Mouse (Mus musculus): ENCODE data around the gene Cfap52. TPM values are rescaled to one million over a fixed set of nuclear protein-coding genes. Genes with fewer than 3 reads are reported as not detected.
A peak's percentile ranks its signal among the peaks of the same experiment; 100 is the strongest.

The Cfap52 gene
- polyA plus RNA-seq, 1 experiment, result 0.20 TPM

GRCm38 (mm10) chr11:67911074-67911473 is 54.4 kb downstream of the Cfap52 start:
- no peak for DNase-seq
- Histone ChIP-seq H3K27ac (ENCODE audit: control insufficient read depth, insufficient read depth, low read length) (no peak overlapping the region), H3K4me3 (ENCODE audit: control insufficient read depth, insufficient read depth, low read length) (no peak overlapping the region), H3K27me3 (ENCODE audit: control insufficient read depth, insufficient read depth, low read length) (no peaks in the 10 kb centered on the region), H3K4me1 (replicated peaks; ENCODE audit: control insufficient read depth, insufficient read depth, low read length) (no peaks in the 10 kb centered on the region), H3K36me3 (ENCODE audit: control insufficient read depth, insufficient read depth, low read length) (no peaks in the 10 kb centered on the region)
- 86% methylated on average over 5 of the region's 5 CpGs for WGBS
- TF ChIP-seq POLR2A (IDR thresholded peaks at IDR 0.05; ENCODE audit: control insufficient read depth, extremely low read depth, insufficient read depth, low read length, poor library complexity) (no peak), CTCF (IDR thresholded peaks at IDR 0.05; ENCODE audit: borderline replicate concordance, control insufficient read depth, extremely low read depth, insufficient read depth, low read length, poor library complexity) (no peak)

DNA sequence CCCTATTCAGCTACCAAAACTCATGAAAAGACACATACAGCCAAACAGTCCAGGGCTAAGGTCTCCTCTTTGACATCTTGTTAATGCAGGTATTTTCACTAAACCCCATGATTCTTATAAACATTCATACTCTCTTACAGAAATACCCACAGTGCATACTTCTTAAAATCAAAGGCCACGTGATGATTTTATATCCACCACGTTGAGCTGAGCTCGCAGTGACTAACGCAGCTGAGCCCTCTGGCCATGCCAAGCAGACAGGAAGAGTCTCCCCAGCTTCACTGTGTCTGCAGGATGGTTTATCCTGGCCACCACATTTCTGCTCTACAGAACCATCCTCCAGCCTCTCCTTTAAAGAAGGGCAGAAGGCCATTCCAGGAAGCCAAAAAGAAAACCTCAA is 61.7 kb downstream of the Cfap52 start:
- Histone ChIP-seq H3K4me3 (ENCODE audit: control insufficient read depth, insufficient read depth, low read length) (no peak overlapping the region), H3K27ac (ENCODE audit: control insufficient read depth, insufficient read depth, low read length) (no peak overlapping the region), H3K36me3 (ENCODE audit: control insufficient read depth, insufficient read depth, low read length) (no peaks in the 10 kb centered on the region), H3K27me3 (ENCODE audit: control insufficient read depth, insufficient read depth, low read length) (no peaks in the 10 kb centered on the region), H3K4me1 (replicated peaks; ENCODE audit: control insufficient read depth, insufficient read depth, low read length) (no peaks in the 10 kb centered on the region)
- no peak for DNase-seq
- TF ChIP-seq POLR2A (IDR thresholded peaks at IDR 0.05; ENCODE audit: control insufficient read depth, extremely low read depth, insufficient read depth, low read length, poor library complexity) (no peak), CTCF (IDR thresholded peaks at IDR 0.05; ENCODE audit: borderline replicate concordance, control insufficient read depth, extremely low read depth, insufficient read depth, low read length, poor library complexity) (no peak)
- WGBS, result 86% methylated on average over 4 of the region's 4 CpGs

DNA sequence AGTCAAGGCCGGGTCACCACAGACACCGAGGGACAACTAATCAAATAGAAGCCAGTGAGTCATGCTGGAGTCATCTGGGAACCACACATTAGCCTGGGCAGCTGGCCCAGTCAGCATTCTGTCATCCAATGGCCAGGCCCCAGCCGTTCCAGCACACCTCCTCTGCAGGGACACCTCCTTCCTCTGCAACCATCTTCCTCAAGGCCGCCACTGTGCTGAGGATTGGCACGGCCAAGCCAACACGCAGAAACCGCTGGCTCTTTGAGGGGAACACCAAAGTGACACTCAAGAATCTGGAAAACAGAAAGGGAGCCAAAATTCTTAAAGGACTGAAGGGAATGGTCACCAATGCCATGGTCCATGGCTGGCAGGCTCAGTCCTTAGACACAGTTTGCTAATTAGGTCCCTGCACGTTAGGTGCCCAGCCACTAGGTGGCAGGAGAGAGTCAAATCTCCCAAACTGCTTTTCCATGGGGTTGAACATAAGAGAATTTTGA is 68.3 kb downstream of the Cfap52 start:
- H3K4me1 ChIP-seq (replicated peaks; ENCODE audit: control insufficient read depth, insufficient read depth, low read length), result no peaks in the 10 kb centered on the region
- H3K27me3 ChIP-seq (ENCODE audit: control insufficient read depth, insufficient read depth, low read length), result no peaks in the 10 kb centered on the region
- H3K4me3 ChIP-seq (ENCODE audit: control insufficient read depth, insufficient read depth, low read length), result no peak overlapping the region
- peak; percentile 56 for DNase-seq
- 63% methylated on average over 8 of the region's 8 CpGs for WGBS
- TF ChIP-seq CTCF (IDR thresholded peaks at IDR 0.05; ENCODE audit: borderline replicate concordance, control insufficient read depth, extremely low read depth, insufficient read depth, low read length, poor library complexity) (peak; percentile 28; the same call in 1 of the 2 replicates), POLR2A (IDR thresholded peaks at IDR 0.05; ENCODE audit: control insufficient read depth, extremely low read depth, insufficient read depth, low read length, poor library complexity) (no peak)
- H3K27ac ChIP-seq (ENCODE audit: control insufficient read depth, insufficient read depth, low read length), result no peak overlapping the region
- no peaks in the 10 kb centered on the region for H3K36me3 ChIP-seq (ENCODE audit: control insufficient read depth, insufficient read depth, low read length)

GRCm38 (mm10) chr11:67895641-67896040 is 69.8 kb downstream of the Cfap52 start:
- TF ChIP-seq POLR2A (IDR thresholded peaks at IDR 0.05; ENCODE audit: control insufficient read depth, extremely low read depth, insufficient read depth, low read length, poor library complexity) (no peak), CTCF (IDR thresholded peaks at IDR 0.05; ENCODE audit: borderline replicate concordance, control insufficient read depth, extremely low read depth, insufficient read depth, low read length, poor library complexity) (no peak)
- Histone ChIP-seq H3K27ac (ENCODE audit: control insufficient read depth, insufficient read depth, low read length) (no peak overlapping the region), H3K4me1 (replicated peaks; ENCODE audit: control insufficient read depth, insufficient read depth, low read length) (no peaks in the 10 kb centered on the region), H3K36me3 (ENCODE audit: control insufficient read depth, insufficient read depth, low read length) (no peaks in the 10 kb centered on the region), H3K27me3 (ENCODE audit: control insufficient read depth, insufficient read depth, low read length) (no peaks in the 10 kb centered on the region), H3K4me3 (ENCODE audit: control insufficient read depth, insufficient read depth, low read length) (no peak overlapping the region)
- DNase-seq, result no peak
- WGBS, result 84% methylated on average over 7 of the region's 7 CpGs

DNA sequence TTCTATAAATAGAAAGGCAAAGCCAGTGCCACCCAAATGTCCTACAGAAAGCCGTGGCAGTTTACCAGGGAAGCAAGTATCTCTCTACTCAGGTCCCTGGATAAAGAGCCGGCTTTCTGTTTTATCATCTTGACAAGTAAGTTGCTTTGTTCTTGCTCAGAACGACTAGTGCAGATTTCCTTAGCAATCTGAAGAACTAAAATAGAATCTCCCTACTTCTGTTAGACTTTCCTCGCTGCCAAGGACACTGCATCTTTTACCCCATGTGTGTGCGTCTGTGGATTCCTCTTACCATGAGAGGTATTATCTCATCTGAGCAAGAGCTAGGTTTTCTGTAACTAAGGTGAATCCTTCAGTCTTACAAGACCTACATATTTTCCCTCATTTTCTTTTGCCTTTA is 76.9 kb downstream of the Cfap52 start:
- WGBS, result 85% methylated on average over 5 of the region's 5 CpGs
- H3K36me3 ChIP-seq (ENCODE audit: control insufficient read depth, insufficient read depth, low read length), result no peaks in the 10 kb centered on the region
- no peak overlapping the region for H3K27ac ChIP-seq (ENCODE audit: control insufficient read depth, insufficient read depth, low read length)
- H3K27me3 ChIP-seq (ENCODE audit: control insufficient read depth, insufficient read depth, low read length), result no peaks in the 10 kb centered on the region
- TF ChIP-seq POLR2A (IDR thresholded peaks at IDR 0.05; ENCODE audit: control insufficient read depth, extremely low read depth, insufficient read depth, low read length, poor library complexity) (no peak), CTCF (IDR thresholded peaks at IDR 0.05; ENCODE audit: borderline replicate concordance, control insufficient read depth, extremely low read depth, insufficient read depth, low read length, poor library complexity) (no peak)
- no peak overlapping the region for H3K4me3 ChIP-seq (ENCODE audit: control insufficient read depth, insufficient read depth, low read length)
- no peaks in the 10 kb centered on the region for H3K4me1 ChIP-seq (replicated peaks; ENCODE audit: control insufficient read depth, insufficient read depth, low read length)
- no peak for DNase-seq

GRCm38 (mm10) chr11:67885921-67886320 is 79.5 kb downstream of the Cfap52 start:
- TF ChIP-seq POLR2A (IDR thresholded peaks at IDR 0.05; ENCODE audit: control insufficient read depth, extremely low read depth, insufficient read depth, low read length, poor library complexity), result no peak
- TF ChIP-seq CTCF (IDR thresholded peaks at IDR 0.05; ENCODE audit: borderline replicate concordance, control insufficient read depth, extremely low read depth, insufficient read depth, low read length, poor library complexity), result no peak

More at GRCm38 (mm10) chr11:67885921-67886320, 79.5 kb downstream of the Cfap52 start:
- no peak for DNase-seq
- no peaks in the 10 kb centered on the region for H3K27me3 ChIP-seq (ENCODE audit: control insufficient read depth, insufficient read depth, low read length)
- H3K4me3 ChIP-seq (ENCODE audit: control insufficient read depth, insufficient read depth, low read length), result no peak overlapping the region
- no peaks in the 10 kb centered on the region for H3K36me3 ChIP-seq (ENCODE audit: control insufficient read depth, insufficient read depth, low read length)
- no peak overlapping the region for H3K27ac ChIP-seq (ENCODE audit: control insufficient read depth, insufficient read depth, low read length)
- H3K4me1 ChIP-seq (replicated peaks; ENCODE audit: control insufficient read depth, insufficient read depth, low read length), result no peaks in the 10 kb centered on the region
- 96% methylated on average over 2 of the region's 2 CpGs for WGBS

Other genes with a start within 250 kb of the Cfap52 start
- 0.04 TPM in 1 of 2 replicates, not detected in the other for gene Glp2r, start 194.5 kb downstream of the Cfap52 start, polyA plus RNA-seq (2012; rRNA removed)
- gene Gsg1l2, start 191.0 kb downstream of the Cfap52 start, polyA plus RNA-seq (2012; rRNA removed), result 0.10 TPM in 1 of 2 replicates, not detected in the other
- gene Dhrs7c, start 167.5 kb downstream of the Cfap52 start, polyA plus RNA-seq (2012; rRNA removed), result 0.73 and 8.7 TPM in 2 replicates
- gene Usp43, start 43.5 kb downstream of the Cfap52 start, polyA plus RNA-seq (2012; rRNA removed), result 0.28 and 0.36 TPM in 2 replicates
- 6.4 and 8.2 TPM in 2 replicates for gene Stx8, start 542 bp upstream of the Cfap52 start, polyA plus RNA-seq (2012; rRNA removed)